Mouse (Mus musculus): ENCODE results near the gene Klhl24.
A peak's percentile ranks its signal among the peaks of the same experiment; 100 is the strongest.
"Not testable (repeated sequence)": the region's sequence is repeated elsewhere in the genome, so short reads cannot be mapped to it uniquely, and the experiment has no call there.

The Klhl24 gene

DNA sequence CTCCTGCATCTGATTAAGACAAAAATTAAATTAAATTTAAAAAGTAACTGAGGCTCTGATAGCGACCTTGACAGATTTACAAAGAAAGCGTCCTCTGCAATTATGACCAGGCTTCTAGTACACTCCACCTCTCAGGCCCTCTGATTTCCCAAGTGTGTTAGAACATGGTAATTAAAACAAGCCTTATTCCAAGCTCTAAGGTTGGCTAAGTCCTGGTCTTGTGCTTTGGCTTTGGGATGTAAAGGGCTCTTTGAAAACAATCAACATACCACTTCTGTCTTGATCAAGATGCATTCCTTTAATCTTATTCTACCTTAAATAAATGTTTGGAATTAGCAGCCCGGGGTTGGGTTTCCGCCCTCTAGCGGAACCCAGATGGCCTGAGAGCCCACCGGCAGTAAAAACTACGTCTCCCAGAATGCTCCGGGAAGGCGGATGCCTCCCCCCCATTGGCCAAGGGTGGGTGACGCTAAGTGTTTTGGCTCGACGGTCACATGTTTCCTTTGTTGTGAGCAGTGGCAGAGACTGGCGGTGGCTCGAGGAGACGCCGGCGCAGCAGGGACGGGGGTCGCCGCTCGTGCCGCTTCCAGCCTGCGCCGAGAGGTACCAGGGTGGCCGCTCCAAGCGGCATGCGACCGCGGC lies at the start of gene Klhl24:
Klhl24 (plus strand) TSS at position 474 of the 642 bp plus-strand sequence.
- DNase-seq (ENCODE audit: low read depth, low spot score) = peak; percentile 99

DNA sequence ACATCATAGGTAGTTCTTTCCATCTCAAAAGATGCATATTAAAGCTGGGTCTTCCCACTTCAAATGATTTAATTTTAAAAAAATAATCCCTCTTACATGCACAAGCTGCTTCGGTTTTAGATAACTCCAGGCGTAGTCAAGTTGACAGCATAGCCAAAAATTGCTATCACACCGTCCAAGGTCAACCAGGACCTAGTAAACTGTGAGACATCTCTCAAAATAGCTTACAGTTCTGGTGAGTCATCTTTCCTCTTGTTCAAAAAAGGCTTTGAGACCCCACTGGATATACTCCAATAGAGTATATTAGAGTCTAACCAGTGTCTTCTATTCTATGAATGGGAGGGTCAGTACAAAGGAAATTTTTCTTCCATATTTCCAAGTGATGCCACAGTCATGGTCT lies 44.7 kb upstream of the Klhl24 start:
- no peak for DNase-seq (ENCODE audit: low read depth, low spot score)

DNA sequence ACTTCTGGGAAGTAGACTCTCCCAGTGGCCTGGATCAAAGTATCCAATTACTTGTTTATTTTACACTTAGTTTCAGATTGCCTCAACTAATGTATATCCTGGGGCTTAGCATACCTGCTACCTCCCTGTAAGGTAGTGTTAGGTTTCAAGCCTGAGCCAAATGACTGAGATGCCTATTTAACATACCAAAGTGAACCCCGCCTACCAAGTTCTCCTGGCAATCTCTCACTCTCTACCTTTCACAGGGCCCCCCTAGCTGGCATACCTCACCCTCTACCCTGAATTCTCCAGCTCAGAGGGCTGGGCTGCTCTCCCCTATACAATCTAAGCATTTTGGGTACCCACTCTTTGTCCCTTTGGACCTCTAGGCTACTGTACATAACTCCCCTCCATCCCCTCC lies 24.6 kb upstream of the Klhl24 start:
- no peak for DNase-seq (ENCODE audit: low read depth, low spot score)

DNA sequence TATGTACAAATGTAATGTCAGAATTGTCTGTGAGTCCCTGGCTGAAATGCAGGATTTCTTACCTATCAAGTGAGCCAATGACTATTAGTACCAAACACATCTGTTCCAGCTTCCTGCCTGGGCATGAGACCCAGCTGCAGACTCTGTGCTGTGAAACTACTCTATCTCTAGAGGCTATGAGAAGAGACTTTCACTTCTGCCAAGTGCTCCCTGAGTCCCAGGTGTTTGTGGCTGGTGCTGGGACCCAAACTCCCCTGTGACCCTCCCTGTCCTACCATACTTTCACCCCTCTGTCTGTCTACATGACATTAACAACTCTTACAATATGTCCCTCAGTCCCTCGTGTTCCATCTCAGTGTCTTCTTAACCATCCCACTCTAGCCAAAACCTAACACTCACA lies 20.7 kb upstream of the Klhl24 start:
- no peak for DNase-seq (ENCODE audit: low read depth, low spot score)

DNA sequence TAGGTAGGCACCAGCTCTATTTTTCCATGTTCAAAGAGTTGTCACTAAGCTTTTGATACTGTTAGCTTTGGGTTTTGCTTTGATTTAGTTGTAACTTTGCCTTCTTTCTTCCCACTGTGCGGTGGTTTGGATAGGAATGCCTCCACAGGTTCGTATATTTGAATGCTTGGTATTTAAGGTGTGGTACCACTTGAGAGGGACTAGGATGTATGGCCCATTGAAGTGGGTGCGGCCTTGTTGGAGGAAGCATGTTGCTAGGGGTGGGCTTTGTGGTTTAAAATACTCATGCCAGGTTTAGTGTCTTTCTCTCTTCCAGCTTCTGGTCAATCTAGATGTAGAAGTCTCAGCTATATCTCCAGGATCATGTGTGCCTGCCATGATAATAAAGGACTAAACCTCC lies 17.1 kb upstream of the Klhl24 start:
- DNase-seq (ENCODE audit: low read depth, low spot score) = no peak

DNA sequence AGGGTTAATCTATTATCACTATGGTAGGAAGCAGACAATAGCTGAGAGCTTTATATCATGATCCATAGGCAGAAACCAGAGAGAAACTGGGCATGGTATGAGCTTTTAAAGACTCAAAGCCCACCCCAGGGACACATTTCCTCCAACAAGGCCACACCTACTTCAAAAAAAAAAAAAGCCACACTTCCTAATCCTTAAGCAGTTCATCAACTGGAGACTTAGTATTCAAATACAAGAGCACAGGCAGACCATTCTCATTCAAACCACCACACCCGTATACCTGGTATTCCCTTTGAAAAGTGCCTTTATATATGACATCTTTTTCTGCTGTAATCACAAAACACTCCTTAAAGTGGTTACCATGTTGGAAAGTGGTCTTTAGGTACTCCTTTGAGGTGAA lies 12.7 kb upstream of the Klhl24 start:
- DNase-seq (ENCODE audit: low read depth, low spot score) = no peak

DNA sequence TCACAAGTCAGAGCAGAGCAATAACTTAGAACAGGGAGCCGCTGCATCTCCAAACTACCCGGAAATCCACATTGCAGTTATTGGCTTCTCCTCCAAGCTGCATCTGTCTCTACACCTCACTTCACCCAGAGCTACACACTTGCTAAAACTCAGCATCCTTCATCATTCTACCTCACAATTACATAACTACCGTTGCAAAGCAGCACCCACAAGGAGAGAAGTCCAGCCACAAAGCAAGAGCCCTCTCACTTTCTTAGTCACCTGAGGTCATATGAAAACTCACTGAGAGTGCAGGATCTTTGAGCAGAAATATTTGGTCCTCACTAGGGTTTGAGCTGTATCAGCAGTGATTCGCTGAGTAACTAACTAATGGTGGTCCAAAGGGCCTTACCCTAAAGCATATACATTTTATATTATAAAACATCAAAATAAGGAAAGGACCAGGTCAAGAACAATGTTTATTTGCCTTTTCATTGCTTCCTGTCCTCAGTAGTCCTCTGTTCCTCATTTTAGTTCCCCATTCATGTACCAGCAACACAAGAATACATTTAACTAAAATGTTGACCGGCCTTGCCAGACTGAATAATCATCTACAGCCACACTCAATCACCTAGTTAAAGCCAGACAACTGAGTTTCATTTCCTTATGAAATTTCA lies 12.0 kb upstream of the Klhl24 start:
- DNase-seq (ENCODE audit: low read depth, low spot score) = no peak

DNA sequence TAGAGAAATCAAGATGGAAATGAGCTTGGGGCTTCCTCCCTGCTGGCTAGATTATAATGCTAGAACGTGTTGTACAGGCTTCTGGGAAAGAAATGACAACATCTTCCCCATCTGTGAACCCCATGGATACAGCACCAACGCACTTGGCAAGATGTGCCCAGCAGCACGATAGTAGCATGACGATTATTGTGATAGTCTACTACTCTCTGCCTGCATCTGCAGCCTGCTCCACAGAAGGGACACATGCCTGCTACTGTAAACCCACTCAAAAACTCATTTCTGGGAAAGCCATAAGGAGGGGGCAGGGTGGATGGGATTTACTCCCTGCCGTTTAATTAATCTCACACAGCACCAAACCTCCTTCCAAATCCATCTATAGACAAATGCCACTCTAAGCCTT lies 10.4 kb upstream of the Klhl24 start:
- peak; percentile 66 for DNase-seq (ENCODE audit: low read depth, low spot score)

DNA sequence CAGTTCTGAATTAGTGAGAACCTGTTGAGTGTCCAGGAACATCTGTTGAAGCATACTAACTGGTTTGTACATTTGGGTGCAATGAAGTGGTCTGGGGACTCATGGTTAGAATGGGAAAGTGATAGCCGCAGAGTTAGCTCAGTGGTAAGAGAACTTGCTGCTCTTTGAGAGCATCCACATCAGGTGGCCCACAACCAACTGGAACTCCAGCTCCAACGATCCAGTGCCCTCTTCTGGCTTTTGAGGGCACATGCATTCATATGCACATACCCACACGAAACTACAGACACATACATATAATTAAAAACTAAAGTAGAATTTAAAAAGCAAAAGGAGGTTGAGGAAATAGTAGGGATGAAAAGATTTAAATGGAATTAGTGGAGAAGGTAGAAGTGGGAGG lies 7.7 kb upstream of the Klhl24 start:
- DNase-seq (ENCODE audit: low read depth, low spot score) = no peak

DNA sequence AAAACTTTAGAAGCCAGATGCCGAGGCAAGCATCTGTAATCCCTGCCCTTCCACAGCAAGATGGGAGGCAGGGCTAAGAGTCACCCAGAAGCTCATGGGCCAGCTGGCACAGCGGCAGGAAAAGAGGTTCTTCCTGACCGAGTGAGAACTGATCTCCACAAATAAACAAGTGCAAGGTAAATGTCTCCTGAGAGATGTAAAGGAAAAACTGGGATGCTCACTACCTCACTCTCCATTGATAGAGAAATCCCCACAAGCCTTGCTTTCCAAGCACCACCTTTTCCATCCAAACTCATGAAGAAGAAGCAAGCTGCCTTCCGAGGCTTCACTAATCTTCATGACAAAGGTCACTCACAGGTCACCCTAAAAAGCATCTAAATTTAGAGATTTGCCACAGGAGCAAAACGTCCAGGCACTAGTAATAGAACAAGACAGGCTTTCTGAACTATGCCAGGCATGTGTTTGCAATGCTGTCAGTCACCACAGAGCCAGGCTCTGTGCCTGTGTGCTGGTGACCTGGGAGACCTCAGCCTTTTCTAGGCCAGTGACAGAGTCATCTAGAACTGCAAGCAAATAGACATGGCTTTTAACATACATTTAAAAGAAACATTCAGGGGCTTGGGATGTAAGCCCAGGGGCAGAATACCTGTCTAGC lies 6.3 kb upstream of the Klhl24 start:
- no peak for DNase-seq (ENCODE audit: low read depth, low spot score)

DNA sequence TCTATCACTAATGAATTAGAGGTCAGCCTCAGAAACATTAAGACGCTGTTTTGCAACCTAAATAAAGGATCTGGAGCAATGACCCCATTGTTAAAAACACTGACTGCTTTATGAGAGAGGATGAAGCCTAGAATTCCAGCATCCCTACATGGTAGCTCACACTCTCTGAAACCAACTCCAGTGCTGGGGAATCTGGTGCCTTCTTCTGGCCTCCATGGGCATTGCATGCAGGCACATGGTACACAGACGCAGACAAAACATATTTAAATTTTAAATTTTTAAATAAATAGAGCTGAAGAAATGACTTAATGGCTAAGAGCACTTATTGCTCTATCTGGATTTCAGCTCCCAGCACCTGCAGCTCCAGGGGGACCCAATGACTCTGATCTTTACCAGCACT lies 1.4 kb upstream of the Klhl24 start:
- DNase-seq (ENCODE audit: low read depth, low spot score) = no peak

DNA sequence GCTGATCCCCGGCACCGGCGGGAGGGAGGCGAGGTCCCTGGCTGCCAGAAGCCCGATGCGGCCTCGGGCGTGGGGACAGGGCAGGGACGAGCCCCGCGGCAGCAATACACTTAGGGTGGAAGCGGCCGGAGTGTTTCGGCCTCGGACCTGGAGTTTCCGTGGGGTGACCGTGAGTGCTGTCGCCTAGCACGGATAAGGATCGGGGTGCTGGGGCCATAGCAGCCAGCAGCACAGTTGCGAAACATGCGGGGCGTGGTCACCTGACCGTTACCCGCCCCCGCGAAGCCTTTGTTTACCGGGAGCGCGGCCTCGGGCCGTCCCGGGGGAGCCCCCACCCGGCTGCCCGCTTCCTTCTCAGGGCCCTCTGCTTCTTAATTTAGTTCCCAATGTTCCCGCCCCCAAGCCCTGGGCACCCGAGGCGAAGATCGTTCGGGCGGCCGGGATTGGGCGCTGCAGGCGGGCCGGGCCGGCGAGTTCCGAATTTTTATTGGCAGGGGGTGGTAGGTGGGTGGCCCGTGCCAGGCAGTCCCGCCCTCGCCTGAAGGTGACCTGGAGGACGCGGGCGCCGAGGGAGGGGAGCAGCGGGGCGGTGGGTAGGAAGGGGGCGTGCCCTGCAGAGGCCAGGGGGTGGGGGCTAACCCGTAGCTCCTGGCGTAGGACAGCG lies 501 bp downstream of the Klhl24 start:
- DNase-seq (ENCODE audit: low read depth, low spot score) = peak; percentile 92

DNA sequence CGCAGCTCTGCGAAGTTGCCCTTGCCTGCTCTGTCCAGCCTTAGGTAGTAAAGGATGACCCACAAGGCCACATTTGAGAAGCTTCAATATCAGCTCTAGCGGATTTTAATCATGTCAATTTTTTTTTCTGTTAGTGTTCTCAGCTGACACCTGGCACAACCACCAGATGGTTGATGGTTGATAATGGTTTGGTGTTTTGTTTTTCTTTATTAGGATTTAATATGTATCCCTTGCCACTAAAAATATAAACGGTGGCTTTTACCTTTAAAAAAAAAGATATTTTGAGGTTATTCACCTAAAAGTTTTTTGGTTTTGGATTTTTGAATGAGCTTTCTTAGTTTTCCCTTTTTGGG lies 1.0 kb downstream of the Klhl24 start:
- DNase-seq (ENCODE audit: low read depth, low spot score) = no peak

DNA sequence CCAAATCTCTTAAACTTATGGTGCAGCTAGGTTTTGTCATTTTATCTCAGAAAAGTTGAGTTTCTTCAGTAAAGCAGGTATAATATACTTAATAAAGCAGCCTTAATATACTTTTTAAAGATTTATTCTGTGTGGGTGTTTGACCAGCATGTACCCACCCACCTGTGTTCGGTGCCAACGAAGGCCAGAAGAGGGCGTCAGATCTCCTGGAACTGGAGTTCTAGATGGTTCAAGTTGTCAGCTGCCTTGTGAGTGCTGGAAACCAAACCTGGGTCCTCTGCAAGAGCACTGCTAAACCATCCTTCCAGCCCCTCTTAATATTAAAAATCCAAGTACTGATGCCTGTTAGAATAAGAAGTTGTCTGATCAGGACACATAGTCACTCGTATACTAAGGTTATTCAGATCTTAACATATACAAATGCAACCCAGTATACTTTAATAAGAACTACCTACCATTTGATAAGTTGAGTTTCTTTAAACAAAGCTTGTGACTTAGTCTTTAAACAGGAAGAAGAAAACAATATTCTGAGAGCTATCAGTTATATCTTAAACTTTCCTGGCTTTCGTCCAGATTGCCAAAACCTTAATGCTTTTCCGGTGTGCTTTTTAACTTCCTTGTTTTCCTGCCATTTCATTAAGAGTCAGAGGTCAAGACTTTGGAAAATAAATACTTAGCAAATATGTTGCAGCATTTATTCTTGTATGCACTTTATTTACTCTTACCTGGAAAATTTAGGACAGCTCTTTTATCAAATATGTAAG lies 1.7 kb downstream of the Klhl24 start:
- no peak for DNase-seq (ENCODE audit: low read depth, low spot score)

DNA sequence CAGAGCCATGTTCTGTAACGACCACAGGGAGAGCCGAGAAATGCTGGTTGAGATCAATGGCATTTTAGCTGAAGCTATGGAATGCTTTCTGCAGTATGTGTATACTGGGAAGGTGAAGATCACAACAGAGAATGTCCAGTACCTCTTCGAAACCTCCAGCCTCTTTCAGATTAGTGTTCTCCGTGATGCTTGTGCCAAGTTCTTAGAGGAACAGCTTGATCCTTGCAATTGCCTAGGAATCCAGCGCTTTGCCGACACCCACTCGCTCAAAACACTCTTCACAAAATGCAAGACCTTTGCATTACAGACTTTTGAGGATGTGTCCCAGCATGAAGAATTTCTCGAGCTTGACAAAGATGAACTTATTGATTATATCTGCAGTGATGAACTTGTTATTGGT lies 9.7 kb downstream of the Klhl24 start:
- DNase-seq (ENCODE audit: low read depth, low spot score) = peak; percentile 59

DNA sequence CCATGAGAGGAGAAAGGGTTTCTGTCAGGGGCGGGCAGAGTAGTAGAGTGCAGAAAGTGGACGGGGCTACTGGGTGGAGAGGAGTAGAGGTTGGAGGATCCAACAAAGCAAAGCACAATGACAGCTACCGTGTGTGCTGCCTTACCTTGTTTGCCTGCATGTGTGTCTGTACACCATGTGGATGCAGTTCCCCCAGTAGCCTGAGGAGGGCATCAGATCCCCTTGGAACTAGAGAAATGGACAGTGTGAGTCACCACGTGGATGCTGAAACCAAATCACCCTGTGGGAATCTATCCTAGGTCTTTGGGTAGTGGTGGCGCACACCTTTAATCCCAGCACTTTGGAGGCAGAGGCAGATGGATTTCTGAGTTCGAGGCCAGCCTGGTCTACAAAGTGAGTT lies 11.6 kb downstream of the Klhl24 start:
- no peak for DNase-seq (ENCODE audit: low read depth, low spot score)

DNA sequence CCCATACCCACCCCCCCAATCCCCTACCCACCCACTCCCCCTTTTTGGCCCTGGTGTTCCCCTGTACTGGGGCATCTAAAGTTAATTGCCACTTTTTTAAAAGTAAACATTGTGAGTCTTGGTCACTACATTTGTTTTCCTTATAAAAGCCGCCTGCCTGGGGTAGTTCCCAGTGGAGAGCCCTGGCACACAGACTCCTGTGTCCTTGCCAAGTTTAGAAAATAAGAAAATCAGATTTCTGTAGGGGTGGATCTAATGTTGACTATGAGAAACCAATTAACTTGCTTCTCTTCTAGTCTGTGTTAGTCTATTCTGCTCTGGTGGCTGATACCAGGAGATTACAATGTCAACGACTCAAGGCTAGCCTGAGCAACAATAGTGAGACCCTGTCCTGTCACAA lies 15.3 kb downstream of the Klhl24 start:
- no peak for DNase-seq (ENCODE audit: low read depth, low spot score)

DNA sequence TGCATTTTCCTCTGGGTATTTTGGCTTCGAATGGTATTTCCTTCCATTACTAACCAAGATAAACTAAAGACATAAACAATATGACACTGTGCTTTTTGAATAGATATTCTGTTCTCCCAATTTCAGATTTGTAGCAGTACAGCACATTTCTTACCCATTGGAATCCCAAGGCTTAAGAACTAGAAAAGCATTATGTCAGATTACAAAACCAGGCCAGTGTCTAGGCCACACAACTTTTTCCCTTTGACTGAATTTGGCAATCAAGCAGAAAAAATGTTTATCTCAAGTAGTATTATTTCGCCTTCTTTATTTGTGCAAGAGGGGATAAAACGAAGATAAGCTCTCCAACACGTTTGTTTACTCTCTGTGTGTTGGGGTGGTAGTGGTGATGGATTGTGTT lies 18.7 kb downstream of the Klhl24 start:
- no peak for DNase-seq (ENCODE audit: low read depth, low spot score)

DNA sequence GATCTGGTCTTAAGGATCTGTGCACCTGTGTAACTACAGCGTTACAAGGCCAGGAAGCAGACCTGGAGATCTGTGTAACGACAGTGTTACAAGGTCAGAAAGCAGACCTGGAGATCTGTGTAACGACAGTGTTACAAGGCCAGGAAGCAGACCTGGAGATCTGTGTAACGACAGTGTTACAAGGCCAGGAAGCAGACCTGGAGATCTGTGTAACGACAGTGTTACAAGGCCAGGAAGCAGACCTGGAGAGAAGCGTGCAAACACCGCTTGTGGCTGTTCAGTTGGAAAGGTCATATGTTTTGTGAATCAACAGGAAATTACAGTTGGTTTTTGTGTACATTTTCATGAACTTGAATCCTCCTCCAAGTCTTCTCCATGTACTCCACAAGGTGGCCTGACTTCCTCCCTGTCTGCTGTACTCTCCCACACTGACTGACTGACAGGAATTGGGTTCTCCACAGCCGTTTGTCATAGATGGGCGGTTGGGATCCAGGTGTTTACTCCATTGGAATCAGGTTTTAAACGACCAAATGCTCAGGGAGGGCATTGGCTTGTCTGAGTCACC lies 29.1 kb downstream of the Klhl24 start:
- DNase-seq (ENCODE audit: low read depth, low spot score) = not testable (repeated sequence)

DNA sequence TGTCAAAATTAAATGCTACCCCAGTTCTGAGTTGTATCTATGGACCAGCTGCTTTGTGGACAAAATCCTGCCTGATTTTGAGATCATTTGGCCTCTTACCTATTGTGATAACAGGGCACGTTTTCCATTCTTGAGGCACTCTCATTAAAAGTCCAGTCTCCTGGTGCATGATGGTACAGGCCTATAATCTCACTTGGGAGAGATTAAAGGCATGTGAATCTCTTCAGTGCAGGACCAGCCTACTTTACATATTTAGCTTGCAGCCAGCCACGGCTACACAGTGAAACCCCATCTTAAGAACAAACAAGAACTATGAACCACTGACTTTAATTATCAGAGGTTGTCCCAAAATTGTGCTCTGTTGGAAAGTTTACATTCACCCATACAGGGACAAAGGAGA lies 33.1 kb downstream of the Klhl24 start:
- DNase-seq (ENCODE audit: low read depth, low spot score) = no peak

DNA sequence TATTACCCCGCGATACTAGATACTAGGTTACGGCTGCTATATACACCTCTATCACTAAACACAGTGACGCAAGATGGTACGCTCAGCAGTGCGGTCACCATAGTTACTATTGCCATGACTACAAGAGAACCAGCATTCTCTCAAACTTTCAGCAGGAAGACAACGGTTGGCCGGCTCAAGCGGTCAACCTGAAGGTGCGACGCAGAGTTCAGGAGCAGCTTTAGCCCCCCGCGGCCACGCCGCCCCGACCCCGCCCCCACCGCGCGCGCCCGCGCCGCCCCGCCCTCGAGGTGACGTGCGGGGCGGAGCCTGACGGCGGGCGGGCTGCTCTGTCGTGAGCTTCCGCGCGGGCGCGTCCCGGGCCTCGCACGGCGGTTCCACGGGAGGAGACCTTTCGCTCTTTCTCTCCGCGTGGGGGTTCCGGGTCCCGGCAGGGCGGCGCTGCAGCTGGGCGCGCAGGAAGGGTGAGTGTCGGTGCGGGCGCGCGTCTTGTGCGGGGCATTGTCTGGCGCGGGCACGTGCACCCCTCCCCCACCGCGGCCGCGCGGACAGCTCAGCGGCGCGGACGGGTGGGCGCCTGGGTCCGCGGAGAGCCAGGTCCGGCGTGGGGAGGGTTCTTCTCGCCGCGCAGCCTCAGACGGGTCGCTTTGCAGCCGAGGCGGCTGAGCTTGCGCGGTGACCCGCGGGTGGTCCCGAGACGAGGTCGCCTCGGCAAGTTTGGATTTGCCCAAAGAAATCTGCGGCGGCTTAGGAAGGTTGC lies 43.6 kb downstream of the Klhl24 start, which contains the start of gene Yeats2:
Yeats2 (plus strand) TSS at position 292 of the 760 bp plus-strand sequence.
- DNase-seq (ENCODE audit: low read depth, low spot score) = peak; percentile 86
